Mouse (Mus musculus): ENCODE measurements at regions not wholly inside any gene's neighbourhood (a gene's known extent, or its start where the extent isn't known, plus 50 kb on each side); places are given as distances from the start of the nearest gene placed in this dataset.

- no peaks in the 10 kb centered on the region for H3K27me3 ChIP-seq (ENCODE audit: insufficient read depth, low read length)
- 88% methylated on average over 2 of the region's 2 CpGs for WGBS
- H3K4me2 ChIP-seq (ENCODE audit: low read depth, low read length, poor library complexity, severe bottlenecking): no peak overlapping the region
- H3K9me3 ChIP-seq (ENCODE audit: low read length): no peaks in the 10 kb centered on the region
- no peaks in the 10 kb centered on the region for H3K36me3 ChIP-seq (ENCODE audit: insufficient read depth, low read length)
- no peak for TF ChIP-seq CTCF (IDR thresholded peaks at IDR 0.05)
- no peaks in the 10 kb centered on the region for H3K4me1 ChIP-seq (ENCODE audit: insufficient read depth, low read length)
- no peak overlapping the region for H3K9ac ChIP-seq (replicated peaks; ENCODE audit: low read length, poor library complexity, severe bottlenecking)
- no peak overlapping the region for H3K27ac ChIP-seq (ENCODE audit: low read depth, low read length)
- no peak for ATAC-seq (ENCODE audit: low FRiP score)
- DNase-seq (ENCODE audit: low spot score): no peak
- no peak overlapping the region for H3K4me3 ChIP-seq (ENCODE audit: low read depth, low read length)
These were observed 67.2 kb downstream of the Zfp622 start for GRCm38 (mm10) chr15:26051415-26051814.

- Histone ChIP-seq H3K9ac (replicated peaks; ENCODE audit: low read length, poor library complexity, severe bottlenecking) (no peak overlapping the region), H3K4me2 (ENCODE audit: low read depth, low read length, poor library complexity, severe bottlenecking) (no peak overlapping the region), H3K27ac (ENCODE audit: low read depth, low read length) (no peak overlapping the region), H3K27me3 (ENCODE audit: insufficient read depth, low read length) (no peaks in the 10 kb centered on the region), H3K4me1 (ENCODE audit: insufficient read depth, low read length) (no peaks in the 10 kb centered on the region), H3K9me3 (ENCODE audit: low read length) (no peaks in the 10 kb centered on the region), H3K36me3 (ENCODE audit: insufficient read depth, low read length) (no peaks in the 10 kb centered on the region), H3K4me3 (ENCODE audit: low read depth, low read length) (no peak overlapping the region)
- ATAC-seq (ENCODE audit: low FRiP score): no peak
- no peak for DNase-seq (ENCODE audit: low spot score)
- WGBS: 50% methylated on average over 4 of the region's 4 CpGs
- no peak for TF ChIP-seq CTCF (IDR thresholded peaks at IDR 0.05)
These were observed 68.7 kb downstream of the Zfp622 start for GRCm38 (mm10) chr15:26052720-26053316.

GRCm38 (mm10) chr15:26058019-26058418, 73.9 kb downstream of the Zfp622 start:
- Histone ChIP-seq H3K4me3 (ENCODE audit: low read depth, low read length) (no peak overlapping the region), H3K9me3 (ENCODE audit: low read length) (no peaks in the 10 kb centered on the region), H3K4me1 (ENCODE audit: insufficient read depth, low read length) (no peaks in the 10 kb centered on the region), H3K27ac (ENCODE audit: low read depth, low read length) (no peak overlapping the region), H3K9ac (replicated peaks; ENCODE audit: low read length, poor library complexity, severe bottlenecking) (no peak overlapping the region), H3K4me2 (ENCODE audit: low read depth, low read length, poor library complexity, severe bottlenecking) (no peak overlapping the region), H3K36me3 (ENCODE audit: insufficient read depth, low read length) (no peaks in the 10 kb centered on the region), H3K27me3 (ENCODE audit: insufficient read depth, low read length) (no peaks in the 10 kb centered on the region)
- no peak for ATAC-seq (ENCODE audit: low FRiP score)
- DNase-seq (ENCODE audit: low spot score): no peak
- no peak for TF ChIP-seq CTCF (IDR thresholded peaks at IDR 0.05)
- 49% methylated on average over 3 of the region's 3 CpGs for WGBS

- no peak for ATAC-seq (ENCODE audit: low FRiP score)
- no peak overlapping the region for H3K27ac ChIP-seq (ENCODE audit: low read depth, low read length)
These were observed 116.0 kb downstream of the Zfp622 start for GRCm38 (mm10) chr15:26100199-26100598.

GRCm38 (mm10) chr15:26107993-26108392, 123.8 kb downstream of the Zfp622 start:
- Histone ChIP-seq H3K9ac (replicated peaks; ENCODE audit: low read length, poor library complexity, severe bottlenecking) (no peak overlapping the region), H3K27ac (ENCODE audit: low read depth, low read length) (no peak overlapping the region), H3K27me3 (ENCODE audit: insufficient read depth, low read length) (no peaks in the 10 kb centered on the region), H3K9me3 (ENCODE audit: low read length) (no peaks in the 10 kb centered on the region), H3K36me3 (ENCODE audit: insufficient read depth, low read length) (no peaks in the 10 kb centered on the region), H3K4me1 (ENCODE audit: insufficient read depth, low read length) (no peaks in the 10 kb centered on the region), H3K4me2 (ENCODE audit: low read depth, low read length, poor library complexity, severe bottlenecking) (no peak overlapping the region), H3K4me3 (ENCODE audit: low read depth, low read length) (no peak overlapping the region)
- TF ChIP-seq CTCF (IDR thresholded peaks at IDR 0.05): no peak
- no peak for DNase-seq (ENCODE audit: low spot score)
- 88% methylated on average over 6 of the region's 6 CpGs for WGBS
- ATAC-seq (ENCODE audit: low FRiP score): no peak

More at GRCm38 (mm10) chr15:26100199-26100598, 116.0 kb downstream of the Zfp622 start:
- Histone ChIP-seq H3K4me2 (ENCODE audit: low read depth, low read length, poor library complexity, severe bottlenecking) (no peak overlapping the region), H3K4me3 (ENCODE audit: low read depth, low read length) (no peak overlapping the region), H3K9me3 (ENCODE audit: low read length) (no peaks in the 10 kb centered on the region), H3K36me3 (ENCODE audit: insufficient read depth, low read length) (no peaks in the 10 kb centered on the region), H3K9ac (replicated peaks; ENCODE audit: low read length, poor library complexity, severe bottlenecking) (no peak overlapping the region), H3K27me3 (ENCODE audit: insufficient read depth, low read length) (no peaks in the 10 kb centered on the region), H3K4me1 (ENCODE audit: insufficient read depth, low read length) (no peaks in the 10 kb centered on the region)
- WGBS: 74% methylated on average over 4 of the region's 4 CpGs
- no peak for TF ChIP-seq CTCF (IDR thresholded peaks at IDR 0.05)
- no peak for DNase-seq (ENCODE audit: low spot score)

- no peak overlapping the region for H3K4me3 ChIP-seq (ENCODE audit: low read depth, low read length)
- H3K9me3 ChIP-seq (ENCODE audit: low read length): no peaks in the 10 kb centered on the region
- no peak for TF ChIP-seq CTCF (IDR thresholded peaks at IDR 0.05)
- ATAC-seq (ENCODE audit: low FRiP score) (no peak), DNase-seq (ENCODE audit: low spot score) (no peak)
- H3K27ac ChIP-seq (ENCODE audit: low read depth, low read length): no peak overlapping the region
- H3K4me2 ChIP-seq (ENCODE audit: low read depth, low read length, poor library complexity, severe bottlenecking): no peak overlapping the region
- H3K27me3 ChIP-seq (ENCODE audit: insufficient read depth, low read length): no peaks in the 10 kb centered on the region
- no peaks in the 10 kb centered on the region for H3K4me1 ChIP-seq (ENCODE audit: insufficient read depth, low read length)
- no peak overlapping the region for H3K9ac ChIP-seq (replicated peaks; ENCODE audit: low read length, poor library complexity, severe bottlenecking)
- no peaks in the 10 kb centered on the region for H3K36me3 ChIP-seq (ENCODE audit: insufficient read depth, low read length)
- WGBS: 84% methylated on average over 2 of the region's 2 CpGs
These were observed 160.0 kb downstream of the Zfp622 start for GRCm38 (mm10) chr15:26144197-26144596.
